Mouse (Mus musculus): ENCODE measurements around the gene Naa16.

- no peak for TF ChIP-seq CTCF (IDR thresholded peaks at IDR 0.05; ENCODE audit: low read depth)
- TF ChIP-seq EP300 (IDR thresholded peaks at IDR 0.05; ENCODE audit: low read depth) = no peak
These were observed 76.2 kb downstream of the Naa16 start for GRCm38 (mm10) chr14:79314245-79315010.

Data from liver, embryonic 14.5 days (tissue).